Mouse (Mus musculus) C2C12 (cell line): Measurements from ENCODE around the gene Trpv5.

Experiments
- CEBPB ChIP-seq: IDR thresholded peaks from one replicate; pipeline ENCODE4 v1.6.1; 2011; ENCODE audit warnings: low read depth, mild to moderate bottlenecking, control low read depth, moderate library complexity
- CTCF ChIP-seq: IDR thresholded peaks from one replicate; pipeline ENCODE4 v1.5.1; 2011; ENCODE audit not compliant: control insufficient read depth, insufficient read depth, insufficient read length
- FOSL1 ChIP-seq: IDR thresholded peaks from one replicate; pipeline ENCODE4 v1.8.0; 2011; ENCODE audit warnings: mild to moderate bottlenecking, low read length; ENCODE audit not compliant: poor library complexity, insufficient read depth, severe bottlenecking
- MAX ChIP-seq: IDR thresholded peaks from one replicate; pipeline ENCODE4 v1.6.1; 2011; ENCODE audit warnings: mild to moderate bottlenecking, control low read depth
- MYOD1 ChIP-seq: IDR thresholded peaks from one replicate; pipeline ENCODE4 v1.6.1; 2011; ENCODE audit warnings: low read depth; ENCODE audit not compliant: control insufficient read depth, insufficient read length
- MYOG ChIP-seq: IDR thresholded peaks from one replicate; pipeline ENCODE4 v1.6.1; 2011; ENCODE audit not compliant: control insufficient read depth, insufficient read length; ENCODE audit errors: extremely low read depth
- USF1 ChIP-seq: IDR thresholded peaks from one replicate; pipeline ENCODE4 v1.6.1; 2011; ENCODE audit warnings: low read depth, mild to moderate bottlenecking, control low read depth, moderate library complexity

GRCm38 (mm10) chr6:41606214-41606613, 74.4 kb downstream of the Trpv5 start:
- TF ChIP-seq CTCF (no peak), USF1 (no peak), MAX (no peak), CEBPB (peak; percentile 38), MYOD1 (no peak), MYOG (no peak), FOSL1 (no peak)
